Mouse (Mus musculus) CH12.LX (cell line): ENCODE results near the gene Sprr2e. TPM values are rescaled to one million over a fixed set of nuclear protein-coding genes. Genes with fewer than 3 reads are reported as not detected.

Experiments
- DNase-seq: peaks from one replicate; pipeline ENCODE4 v3.0.0-alpha.2; 2013; ENCODE audit errors: extremely low read depth
- H3K27ac ChIP-seq: 2 replicates; pipeline ENCODE4 v1.5.1; 2012; ENCODE audit warnings: low read depth, mild to moderate bottlenecking, control low read depth, moderate library complexity; ENCODE audit not compliant: insufficient read depth
- H3K27me3 ChIP-seq: replicated peaks from 2 replicates; pipeline ENCODE3; 2012; ENCODE audit warnings: inconsistent platforms
- H3K36me3 ChIP-seq, 2 experiments: replicated peaks in 1 of 2; 2 replicates each; pipeline versions ENCODE3 to v1.6.1; 2012; ENCODE audit warnings: inconsistent platforms in 1 of 2, low read length in 1 of 2, mild to moderate bottlenecking in 1 of 2, mixed read lengths in 1 of 2, moderate library complexity in 1 of 2; ENCODE audit not compliant: control insufficient read depth in 1 of 2, insufficient read depth in 1 of 2
- H3K4me1 ChIP-seq, 2 experiments: 2 replicates each; pipeline ENCODE4 v1.6.1; 2012; ENCODE audit warnings: inconsistent platforms in 1 of 2, moderate library complexity in 1 of 2; ENCODE audit not compliant: insufficient read depth in 2 of 2, control insufficient read depth in 1 of 2
- H3K4me2 ChIP-seq: 2 replicates; pipeline ENCODE4 v1.6.1; 2012; ENCODE audit warnings: low read depth, mild to moderate bottlenecking, control low read depth; ENCODE audit not compliant: poor library complexity, insufficient read depth, severe bottlenecking
- H3K4me3 ChIP-seq, 3 experiments: fragments of 150-350 bp in 1 of 3; sonication (generic) in 1 of 3; replicated peaks in 1 of 3; 2 replicates each; pipeline versions ENCODE3 to v1.5.1; 2011 to 2012; ENCODE audit warnings: low read depth in 2 of 3, low read length in 2 of 3, mild to moderate bottlenecking in 2 of 3, moderate library complexity in 2 of 3, control low read depth in 1 of 3, improper control_type of control experiment in 1 of 3, inconsistent platforms in 1 of 3, mixed read lengths in 1 of 3; ENCODE audit not compliant: poor library complexity in 1 of 3
- H3K79me2 ChIP-seq: replicated peaks from 2 replicates; pipeline ENCODE4 v1.6.1; 2012; ENCODE audit warnings: mild to moderate bottlenecking, moderate library complexity; ENCODE audit not compliant: control insufficient read depth, poor library complexity, insufficient read depth, severe bottlenecking; ENCODE audit errors: extremely low read depth
- H3K9ac ChIP-seq: 2 replicates; pipeline ENCODE4 v1.6.1; 2012; ENCODE audit warnings: low read depth, mild to moderate bottlenecking, control low read depth, moderate library complexity; ENCODE audit not compliant: insufficient read depth
- H3K9me3 ChIP-seq: replicated peaks from 2 replicates; pipeline ENCODE3; 2012; ENCODE audit warnings: low read length, inconsistent platforms, mixed read lengths
- BHLHE40 ChIP-seq: IDR thresholded peaks from 2 replicates; pipeline ENCODE4 v1.6.1; 2011; ENCODE audit warnings: mild to moderate bottlenecking, low read depth, low read length, improper control_type of control experiment
- CHD2 ChIP-seq: IDR thresholded peaks from 2 replicates; pipeline ENCODE4 v1.6.1; 2011; ENCODE audit warnings: low read length, improper control_type of control experiment
- CTCF ChIP-seq, 2 experiments: IDR thresholded peaks in 1 of 2; conservative IDR thresholded peaks in 1 of 2; 2 replicates each; pipeline ENCODE4 v1.5.1; 2011 to 2012; ENCODE audit warnings: low read depth in 2 of 2, low read length in 2 of 2, improper control_type of control experiment in 1 of 2, inconsistent platforms in 1 of 2, mild to moderate bottlenecking in 1 of 2, moderate library complexity in 1 of 2
- E2F4 ChIP-seq: IDR thresholded peaks from 2 replicates; pipeline ENCODE4 v1.6.1; 2011; ENCODE audit warnings: low read depth, low read length, improper control_type of control experiment; ENCODE audit not compliant: insufficient replicate concordance
- ELF1 ChIP-seq: IDR thresholded peaks from 2 replicates; pipeline ENCODE4 v1.6.1; 2014; ENCODE audit warnings: low read depth, mild to moderate bottlenecking, inconsistent platforms, low read length, improper control_type of control experiment
- ETS1 ChIP-seq: conservative IDR thresholded peaks from 2 replicates; pipeline ENCODE4 v1.6.1; 2012; ENCODE audit warnings: low read depth, mild to moderate bottlenecking, inconsistent platforms, low read length, improper control_type of control experiment, moderate library complexity
- JUN ChIP-seq: IDR thresholded peaks from 2 replicates; pipeline ENCODE4 v1.6.1; 2011; ENCODE audit warnings: low read depth, mild to moderate bottlenecking, low read length, improper control_type of control experiment, moderate library complexity; ENCODE audit not compliant: insufficient read depth
- KAT2A ChIP-seq: IDR thresholded peaks from 2 replicates; pipeline ENCODE4 v1.6.1; 2012; ENCODE audit warnings: low read length, improper control_type of control experiment, inconsistent platforms; ENCODE audit not compliant: insufficient replicate concordance
- MAFK ChIP-seq: IDR thresholded peaks from 2 replicates; pipeline ENCODE4 v1.6.1; 2011; ENCODE audit warnings: low read length, improper control_type of control experiment; ENCODE audit not compliant: insufficient replicate concordance
- MAZ ChIP-seq: IDR thresholded peaks from 2 replicates; pipeline ENCODE4 v1.6.1; 2012; ENCODE audit warnings: low read depth, mild to moderate bottlenecking, inconsistent platforms, low read length, improper control_type of control experiment, moderate library complexity
- MEF2A ChIP-seq: IDR thresholded peaks from 2 replicates; pipeline ENCODE4 v1.6.1; 2014; ENCODE audit warnings: low read depth, mild to moderate bottlenecking, inconsistent platforms, low read length, improper control_type of control experiment, borderline replicate concordance
- MYC ChIP-seq: IDR thresholded peaks from 2 replicates; pipeline ENCODE4 v1.6.1; 2011; ENCODE audit warnings: low read depth, mild to moderate bottlenecking, improper control_type of control experiment, low read length
- NELFE ChIP-seq: IDR thresholded peaks from 2 replicates; pipeline ENCODE4 v1.6.1; 2011; ENCODE audit warnings: low read depth, low read length, improper control_type of control experiment
- NRF1 ChIP-seq: IDR thresholded peaks from 2 replicates; pipeline ENCODE4 v1.6.1; 2014; ENCODE audit warnings: low read depth, mild to moderate bottlenecking, inconsistent platforms, low read length, improper control_type of control experiment, moderate library complexity
- PAX5 ChIP-seq: IDR thresholded peaks from 2 replicates; pipeline ENCODE4 v1.6.1; 2012; ENCODE audit warnings: low read length, inconsistent platforms, mixed read lengths
- POLR2AphosphoS2 ChIP-seq: IDR thresholded peaks from 2 replicates; pipeline ENCODE4 v1.6.1; 2011; ENCODE audit warnings: low read depth, low read length, improper control_type of control experiment
- RCOR1 ChIP-seq: conservative IDR thresholded peaks from 2 replicates; pipeline ENCODE4 v1.6.1; 2012; ENCODE audit warnings: low read depth, mild to moderate bottlenecking, inconsistent platforms, low read length, improper control_type of control experiment
- SIN3A ChIP-seq: IDR thresholded peaks from 2 replicates; pipeline ENCODE4 v1.6.1; 2012; ENCODE audit warnings: low read length, improper control_type of control experiment, inconsistent platforms
- SMC3 ChIP-seq: IDR thresholded peaks from 2 replicates; pipeline ENCODE4 v1.6.1; 2011; ENCODE audit warnings: low read depth, low read length, improper control_type of control experiment
- USF1 ChIP-seq: IDR thresholded peaks from 2 replicates; pipeline ENCODE4 v1.6.1; 2014; ENCODE audit warnings: low read depth, mild to moderate bottlenecking, inconsistent platforms, low read length, improper control_type of control experiment
- USF2 ChIP-seq: conservative IDR thresholded peaks from 2 replicates; pipeline ENCODE4 v1.6.1; 2011; ENCODE audit warnings: low read depth, low read length, improper control_type of control experiment
- ZC3H11A ChIP-seq: IDR thresholded peaks from 2 replicates; pipeline ENCODE4 v1.6.1; 2012; ENCODE audit warnings: low read depth, mild to moderate bottlenecking, inconsistent platforms, low read length, improper control_type of control experiment
- ZNF384 ChIP-seq: IDR thresholded peaks from 2 replicates; pipeline ENCODE4 v1.6.1; 2012; ENCODE audit warnings: low read depth, low read length, improper control_type of control experiment, inconsistent platforms
- dilution Hi-C: fragments of 300-500 bp; cut with MboI; formaldehyde crosslinking; loops from 2 replicates; pipeline ENCODE4 v1.14.3; 2020; ENCODE audit warnings: low sequenced_read_pairs; ENCODE audit not compliant: extremely low pct_unique_long_range_greater_than_20kb, extremely low pct_ligation_motif_present
- in situ Hi-C: fragments of 300-500 bp; cut with MboI; formaldehyde crosslinking; loops from 3 replicates; pipeline ENCODE4 v1.14.3; 2019; ENCODE audit warnings: low sequenced_read_pairs, low pct_ligation_motif_present, low pct_unique_long_range_greater_than_20kb, mixed read lengths
- polyA plus RNA-seq: library from polyadenylated mRNA; unstranded; fragments of >175 nt; gene quantifications from 2 replicates; pipeline ENCODE4 v1.2.1, GENCODE M21; 2012; ENCODE audit warnings: low read depth; ENCODE audit not compliant: insufficient read length
- total RNA-seq, 2 experiments: library from RNA; depleted of rRNA; stranded (reverse); fragments of 300-350 nt in 1 of 2; fragments of >200 nt in 1 of 2; gene quantifications; 2 replicates each; pipeline ENCODE4 v1.2.3; 2012 to 2014

Sprr2e gene
- total and polyA plus RNA-seq, 3 experiments = not detected

DNA sequence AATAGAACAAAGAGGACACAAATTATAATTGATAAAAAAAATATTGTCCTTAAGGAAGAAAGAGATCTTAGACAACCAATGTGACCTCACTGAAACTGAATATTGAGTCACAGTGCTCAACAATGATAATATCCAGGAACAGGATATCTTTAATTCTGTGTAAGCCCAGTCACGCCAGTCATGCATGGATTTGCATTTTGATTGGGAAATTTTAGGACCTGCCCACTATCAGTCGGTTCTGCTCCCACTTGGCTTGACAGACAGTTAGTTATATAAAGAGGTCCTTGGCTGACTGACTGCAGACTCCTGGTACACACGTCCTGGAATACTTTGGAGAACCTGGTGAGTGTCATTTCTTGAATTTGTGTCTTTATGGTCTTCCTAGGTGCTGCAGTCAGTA, 12.9 kb downstream of the Sprr2e start, which contains the start of gene Sprr2f:
Gene Sprr2f (plus strand): TSS at position 301 of the 400 bp plus-strand sequence.
- no peaks in the 10 kb centered on the region for H3K79me2 ChIP-seq
- H3K9me3 ChIP-seq = peaks cover 28% of the 10 kb centered on the region
- dilution Hi-C loops (no loop called here), in situ Hi-C loops (no loop called here)
- no peaks in the 10 kb centered on the region for H3K36me3 ChIP-seq
- no peaks in the 10 kb centered on the region for H3K27me3 ChIP-seq
- H3K4me2 ChIP-seq = no peak within 1 kb of the TSS
- TF ChIP-seq ZC3H11A (no peak), KAT2A (no peak), MYC (no peak), MEF2A (no peak), RCOR1 (no peak), MAFK (no peak), ELF1 (no peak), E2F4 (no peak), MAZ (no peak), ETS1 (no peak), ZNF384 (no peak), CHD2 (no peak)
- no peak for DNase-seq
- no peak within 1 kb of the TSS for H3K4me3 ChIP-seq
- H3K9ac ChIP-seq = no peak within 1 kb of the TSS
- H3K27ac ChIP-seq = no peak within 1 kb of the TSS
- H3K4me1 ChIP-seq = no peaks in the 10 kb centered on the region

DNA sequence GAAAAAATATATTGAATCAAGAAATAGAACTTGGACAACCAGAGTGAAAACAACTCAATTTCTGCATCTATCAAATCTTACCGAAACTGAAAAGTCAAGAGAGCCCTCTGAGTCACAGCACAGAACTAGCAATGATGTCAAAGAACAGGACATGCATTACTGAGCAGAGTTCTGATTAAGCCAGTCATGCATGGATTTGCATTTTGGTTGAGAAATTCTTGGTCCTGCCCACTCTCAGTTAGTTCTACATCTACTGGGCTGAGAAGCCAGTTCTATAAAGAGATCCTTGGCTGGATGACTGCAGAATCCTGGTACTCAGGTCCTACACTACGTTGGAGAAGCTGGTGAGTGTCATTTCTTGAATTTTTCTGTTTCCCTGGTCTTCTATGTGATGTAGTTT, 21.7 kb downstream of the Sprr2e start:
- Histone ChIP-seq H3K27ac (no peak overlapping the region), H3K9ac (no peak overlapping the region), H3K9me3 (peaks cover 36% of the 10 kb centered on the region), H3K27me3 (no peaks in the 10 kb centered on the region), H3K79me2 (no peaks in the 10 kb centered on the region), H3K36me3 (no peaks in the 10 kb centered on the region), H3K4me1 (no peaks in the 10 kb centered on the region), H3K4me2 (no peak overlapping the region), H3K4me3 (no peak overlapping the region)
- DNase-seq = no peak
- TF ChIP-seq SMC3 = no peak
- TF ChIP-seq NELFE = no peak
- TF ChIP-seq POLR2AphosphoS2 = no peak
- no peak for TF ChIP-seq RCOR1
- TF ChIP-seq SIN3A = no peak
- no peak for TF ChIP-seq CHD2
- no peak for TF ChIP-seq USF1
- no peak for TF ChIP-seq USF2
- no peak for TF ChIP-seq NRF1
- TF ChIP-seq MYC = no peak
- no peak for TF ChIP-seq E2F4
- no peak for TF ChIP-seq CTCF (conservative IDR thresholded peaks at IDR 0.05 in 1 of 2, IDR thresholded peaks at IDR 0.05 in 1 of 2; ENCODE audit: low read depth in 2 of 2, low read length in 2 of 2)
- TF ChIP-seq BHLHE40 = no peak
- no peak for TF ChIP-seq PAX5
- TF ChIP-seq JUN = no peak
- in situ Hi-C loops (no loop called here), dilution Hi-C loops (no loop called here)
